Mouse (Mus musculus) heart, postnatal 0 days (tissue): ENCODE measurements at regions not wholly inside any gene's neighbourhood (a gene's known extent, or its start where the extent isn't known, plus 50 kb on each side); places are given as distances from the start of the nearest gene placed in this dataset.

ENCODE experiments used
- ATAC-seq: fragments of 200-750 bp; cut with Nextera tagmentation; 2 replicates; pipeline ENCODE4 v1.8.0; 2017; ENCODE audit warnings: low read depth, moderate number of reproducible peaks, moderate library complexity; ENCODE audit not compliant: insufficient read depth
- DNase-seq: peaks from one replicate; pipeline ENCODE4 v3.0.0-alpha.2; 2016; ENCODE audit warnings: low spot score
- H3K27ac ChIP-seq: fragments of 300-500 bp; sonication (generic); 2 replicates; pipeline ENCODE4 v1.5.1; 2014; ENCODE audit warnings: low read depth, mild to moderate bottlenecking
- H3K27me3 ChIP-seq: fragments of 300-500 bp; sonication (generic); 2 replicates; pipeline ENCODE4 v1.6.1; 2014; ENCODE audit warnings: low read length, mixed read lengths; ENCODE audit not compliant: control insufficient read depth, insufficient read depth
- H3K36me3 ChIP-seq: fragments of 300-500 bp; sonication (generic); replicated peaks from 2 replicates; pipeline ENCODE4 v1.6.1; 2014; ENCODE audit warnings: low read length, mixed read lengths; ENCODE audit not compliant: control insufficient read depth, insufficient read depth
- H3K4me1 ChIP-seq: fragments of 300-500 bp; sonication (generic); 2 replicates; pipeline ENCODE4 v1.6.1; 2014; ENCODE audit warnings: antibody characterized with exemption; ENCODE audit not compliant: control insufficient read depth, insufficient read depth
- H3K4me2 ChIP-seq: fragments of 300-500 bp; sonication (generic); 2 replicates; pipeline ENCODE4 v1.6.1; 2014; ENCODE audit warnings: low read depth, mild to moderate bottlenecking, low read length, moderate library complexity
- H3K4me3 ChIP-seq: fragments of 300-500 bp; sonication (generic); 2 replicates; pipeline ENCODE4 v1.5.1; 2014; ENCODE audit warnings: low read depth, low read length
- H3K9ac ChIP-seq: fragments of 300-500 bp; sonication (generic); replicated peaks from 2 replicates; pipeline ENCODE4 v1.6.1; 2014; ENCODE audit warnings: low read depth, low read length, mixed read lengths
- H3K9me3 ChIP-seq: fragments of 300-500 bp; sonication (generic); replicated peaks from 2 replicates; pipeline ENCODE4 v1.6.1; 2016; ENCODE audit warnings: low read length; ENCODE audit not compliant: control insufficient read depth
- CTCF ChIP-seq: IDR thresholded peaks from 2 replicates; pipeline ENCODE4 v1.5.1; 2016; ENCODE audit warnings: antibody characterized with exemption, control low read depth, low read depth
- EP300 ChIP-seq: IDR thresholded peaks from 2 replicates; pipeline ENCODE4 v1.6.1; 2016; ENCODE audit warnings: antibody characterized with exemption, low read depth
- WGBS: fragments of 180-500 bp; shearing (Covaris S2); extraction: QIAGEN DNeasy Blood & Tissue Kit; methylation state at CpG from one replicate; pipeline ENCODE4 v1.1.7; 2014; 5-methylcytosine and 5-hydroxymethylcytosine counted together

GRCm38 (mm10) chr19:44676555-44677120 lies 79.2 kb upstream of the Pax2 start:
- ATAC-seq: no peak
- no peak for TF ChIP-seq CTCF
- no peak for TF ChIP-seq EP300
- no peak overlapping the region for H3K4me2 ChIP-seq
- 9% methylated on average over 12 of the region's 12 CpGs for WGBS
- H3K9ac ChIP-seq: no peak overlapping the region
- H3K27me3 ChIP-seq: peaks cover 96% of the 10 kb centered on the region
- H3K27ac ChIP-seq: no peak overlapping the region
- H3K36me3 ChIP-seq: no peaks in the 10 kb centered on the region
- no peak overlapping the region for H3K4me3 ChIP-seq
- DNase-seq: no peak
- H3K4me1 ChIP-seq: no peaks in the 10 kb centered on the region
- H3K9me3 ChIP-seq: no peaks in the 10 kb centered on the region

GRCm38 (mm10) chr19:44677295-44677694 lies 78.5 kb upstream of the Pax2 start:
- H3K9me3 ChIP-seq: no peaks in the 10 kb centered on the region
- no peak overlapping the region for H3K27ac ChIP-seq
- H3K36me3 ChIP-seq: no peaks in the 10 kb centered on the region
- peaks cover 95% of the 10 kb centered on the region for H3K27me3 ChIP-seq
- TF ChIP-seq CTCF (no peak), EP300 (no peak)
- ATAC-seq (no peak), DNase-seq (no peak)
- 53% methylated on average over 8 of the region's 8 CpGs for WGBS
- H3K4me2 ChIP-seq: no peak overlapping the region
- no peaks in the 10 kb centered on the region for H3K4me1 ChIP-seq
- H3K4me3 ChIP-seq: no peak overlapping the region
- no peak overlapping the region for H3K9ac ChIP-seq

GRCm38 (mm10) chr19:44678686-44679085 lies 77.2 kb upstream of the Pax2 start:
- no peak overlapping the region for H3K27ac ChIP-seq
- H3K9ac ChIP-seq: no peak overlapping the region
- DNase-seq: no peak
- peaks cover 95% of the 10 kb centered on the region for H3K27me3 ChIP-seq
- 57% methylated on average over 1 of the region's 1 CpGs for WGBS
- TF ChIP-seq CTCF: no peak
- TF ChIP-seq EP300: no peak
- no peak for ATAC-seq
- no peak overlapping the region for H3K4me3 ChIP-seq
- H3K4me1 ChIP-seq: no peaks in the 10 kb centered on the region
- H3K36me3 ChIP-seq: no peaks in the 10 kb centered on the region
- H3K9me3 ChIP-seq: no peaks in the 10 kb centered on the region
- H3K4me2 ChIP-seq: no peak overlapping the region

GRCm38 (mm10) chr19:44681675-44682074 lies 74.2 kb upstream of the Pax2 start:
- H3K4me3 ChIP-seq: no peak overlapping the region
- H3K9ac ChIP-seq: no peak overlapping the region
- 17% methylated on average over 8 of the region's 8 CpGs for WGBS
- no peak overlapping the region for H3K4me2 ChIP-seq
- H3K27me3 ChIP-seq: peaks cover 94% of the 10 kb centered on the region
- ATAC-seq: no peak
- H3K27ac ChIP-seq: no peak overlapping the region
- H3K9me3 ChIP-seq: no peaks in the 10 kb centered on the region
- no peaks in the 10 kb centered on the region for H3K36me3 ChIP-seq
- no peaks in the 10 kb centered on the region for H3K4me1 ChIP-seq
- no peak for TF ChIP-seq CTCF
- TF ChIP-seq EP300: no peak
- no peak for DNase-seq

GRCm38 (mm10) chr19:44683191-44683590 lies 72.7 kb upstream of the Pax2 start:
- no peak overlapping the region for H3K9ac ChIP-seq
- WGBS: 6% methylated on average over 12 of the region's 12 CpGs
- no peak overlapping the region for H3K27ac ChIP-seq
- TF ChIP-seq CTCF (no peak), EP300 (no peak)
- ATAC-seq (no peak), DNase-seq (no peak)
- peaks cover 89% of the 10 kb centered on the region for H3K27me3 ChIP-seq
- H3K9me3 ChIP-seq: no peaks in the 10 kb centered on the region
- H3K36me3 ChIP-seq: no peaks in the 10 kb centered on the region
- H3K4me2 ChIP-seq: no peak overlapping the region
- H3K4me3 ChIP-seq: no peak overlapping the region
- H3K4me1 ChIP-seq: no peaks in the 10 kb centered on the region

- Histone ChIP-seq H3K4me3 (peak overlapping the region; percentile 33), H3K9ac (no peak overlapping the region), H3K4me2 (peak overlapping the region; percentile 40), H3K27ac (no peak overlapping the region), H3K9me3 (no peaks in the 10 kb centered on the region), H3K4me1 (no peaks in the 10 kb centered on the region), H3K27me3 (peaks cover 83% of the 10 kb centered on the region), H3K36me3 (no peaks in the 10 kb centered on the region)
- DNase-seq: no peak
- no peak for ATAC-seq
- WGBS: 1% methylated on average over 48 of the region's 48 CpGs
- TF ChIP-seq EP300 (no peak), CTCF (peak; percentile 20; the same call in 1 of the 2 replicates)
Observed at GRCm38 (mm10) chr19:44684061-44684514, 71.8 kb upstream of the Pax2 start.
